Mouse (Mus musculus) midbrain, embryonic 14.5 days (tissue): ENCODE measurements around the gene Sh3rf3. TPM values are rescaled to one million over a fixed set of nuclear protein-coding genes. Genes with fewer than 3 reads are reported as not detected.

Experiments used
- ATAC-seq: fragments of 200-750 bp; cut with Nextera tagmentation; 2 replicates; pipeline ENCODE4 v1.8.0; 2017; ENCODE audit warnings: moderate number of reproducible peaks, moderate library complexity; ENCODE audit not compliant: low FRiP score, low TSS enrichment
- DNase-seq: peaks from one replicate; pipeline ENCODE4 v3.0.0-alpha.2; 2015
- H3K27ac ChIP-seq: fragments of 300-500 bp; sonication (generic); replicated peaks from 2 replicates; pipeline ENCODE4 v1.5.1; 2014; ENCODE audit warnings: mild to moderate bottlenecking, low read depth, low read length, moderate library complexity
- H3K27me3 ChIP-seq: fragments of 300-500 bp; sonication (generic); 2 replicates; pipeline ENCODE4 v1.6.1; 2014; ENCODE audit warnings: low read length, control low read depth, mixed read lengths; ENCODE audit not compliant: control insufficient read depth, insufficient read depth
- H3K36me3 ChIP-seq: fragments of 300-500 bp; sonication (generic); 2 replicates; pipeline ENCODE4 v1.6.1; 2014; ENCODE audit warnings: low read length, control low read depth; ENCODE audit not compliant: control insufficient read depth, insufficient read depth
- H3K4me1 ChIP-seq: fragments of 300-500 bp; sonication (generic); 2 replicates; pipeline ENCODE4 v1.6.1; 2014; ENCODE audit warnings: mild to moderate bottlenecking, antibody characterized with exemption, low read length, control low read depth; ENCODE audit not compliant: control insufficient read depth, insufficient read depth
- H3K4me2 ChIP-seq: fragments of 300-500 bp; sonication (generic); 2 replicates; pipeline ENCODE4 v1.6.1; 2014; ENCODE audit warnings: mild to moderate bottlenecking, low read length, moderate library complexity
- H3K4me3 ChIP-seq: fragments of 300-500 bp; sonication (generic); replicated peaks from 2 replicates; pipeline ENCODE4 v1.5.1; 2014; ENCODE audit warnings: low read depth, low read length
- H3K9ac ChIP-seq: fragments of 300-500 bp; sonication (generic); replicated peaks from 2 replicates; pipeline ENCODE4 v1.6.1; 2014; ENCODE audit warnings: mild to moderate bottlenecking, low read length, moderate library complexity
- H3K9me3 ChIP-seq: fragments of 300-500 bp; sonication (generic); 2 replicates; pipeline ENCODE4 v1.6.1; 2016; ENCODE audit warnings: low read length, control low read depth, mixed read lengths; ENCODE audit not compliant: control insufficient read depth
- WGBS: fragments of 180-500 bp; shearing (Covaris S2); extraction: QIAGEN DNeasy Blood & Tissue Kit; methylation state at CpG from one replicate; pipeline ENCODE4 v1.1.7; 2014; 5-methylcytosine and 5-hydroxymethylcytosine counted together
- polyA plus RNA-seq: library from polyadenylated mRNA; unstranded; fragments of >200 nt; fragmentation: Nextera tagmentation; extraction: Ambion mirVana; gene quantifications from 2 replicates; pipeline ENCODE4 v1.2.1, GENCODE M21; 2014

Gene Sh3rf3
- polyA plus RNA-seq, 1 experiment from 2014 or later, result 2.4 TPM

- Histone ChIP-seq H3K4me1 (no peaks in the 10 kb centered on the region), H3K9me3 (no peaks in the 10 kb centered on the region), H3K36me3 (no peaks in the 10 kb centered on the region), H3K27ac (no peak overlapping the region), H3K9ac (no peak overlapping the region), H3K4me3 (no peak overlapping the region), H3K4me2 (no peak overlapping the region), H3K27me3 (no peaks in the 10 kb centered on the region)
- WGBS, result 97% methylated on average over 1 of the region's 1 CpGs
- ATAC-seq (no peak), DNase-seq (no peak)
Observed at GRCm38 (mm10) chr10:58972115-58972514, 159.0 kb downstream of the Sh3rf3 start.

GRCm38 (mm10) chr10:58974138-58974537 lies 161.0 kb downstream of the Sh3rf3 start:
- Histone ChIP-seq H3K9ac (no peak overlapping the region), H3K4me3 (no peak overlapping the region), H3K4me2 (no peak overlapping the region), H3K27ac (no peak overlapping the region), H3K27me3 (no peaks in the 10 kb centered on the region), H3K4me1 (0 out of 2 replicates have a peak, but pooled peaks cover 3% of the 10 kb centered on the region), H3K9me3 (no peaks in the 10 kb centered on the region), H3K36me3 (no peaks in the 10 kb centered on the region)
- ATAC-seq, result no peak
- 85% methylated on average over 5 of the region's 5 CpGs for WGBS
- no peak for DNase-seq

- Histone ChIP-seq H3K27ac (no peak overlapping the region), H3K9me3 (no peaks in the 10 kb centered on the region), H3K4me2 (no peak overlapping the region), H3K36me3 (no peaks in the 10 kb centered on the region), H3K4me3 (no peak overlapping the region), H3K27me3 (no peaks in the 10 kb centered on the region), H3K9ac (no peak overlapping the region), H3K4me1 (peaks cover 12% of the 10 kb centered on the region; the same call in 1 of the 2 replicates)
- peak; percentile 56 for DNase-seq
- 26% methylated on average over 7 of the region's 7 CpGs for WGBS
- ATAC-seq, result no peak
Observed at GRCm38 (mm10) chr10:58979320-58979959, 166.3 kb downstream of the Sh3rf3 start.

- DNase-seq (peak; percentile 4), ATAC-seq (no peak)
- Histone ChIP-seq H3K4me3 (no peak overlapping the region), H3K4me2 (no peak overlapping the region), H3K4me1 (peaks cover 12% of the 10 kb centered on the region; the same call in 1 of the 2 replicates), H3K36me3 (no peaks in the 10 kb centered on the region), H3K27ac (no peak overlapping the region), H3K9me3 (no peaks in the 10 kb centered on the region), H3K9ac (no peak overlapping the region), H3K27me3 (no peaks in the 10 kb centered on the region)
- WGBS, result 85% methylated on average over 9 of the region's 9 CpGs
Observed at GRCm38 (mm10) chr10:58981674-58982329, 168.6 kb downstream of the Sh3rf3 start.

GRCm38 (mm10) chr10:58982546-58983154 lies 169.5 kb downstream of the Sh3rf3 start:
- Histone ChIP-seq H3K9ac (no peak overlapping the region), H3K36me3 (no peaks in the 10 kb centered on the region), H3K4me1 (peaks cover 12% of the 10 kb centered on the region; the same call in 1 of the 2 replicates), H3K27ac (no peak overlapping the region), H3K27me3 (no peaks in the 10 kb centered on the region), H3K9me3 (no peaks in the 10 kb centered on the region), H3K4me3 (no peak overlapping the region), H3K4me2 (no peak overlapping the region)
- 40% methylated on average over 5 of the region's 5 CpGs for WGBS
- DNase-seq, result peak; percentile 42
- ATAC-seq, result no peak

- H3K27me3 ChIP-seq, result no peaks in the 10 kb centered on the region
- DNase-seq, result no peak
- no peaks in the 10 kb centered on the region for H3K9me3 ChIP-seq
- WGBS, result 82% methylated on average over 3 of the region's 3 CpGs
- no peak overlapping the region for H3K27ac ChIP-seq
- no peak for ATAC-seq
- H3K4me2 ChIP-seq, result no peak overlapping the region
- no peaks in the 10 kb centered on the region for H3K36me3 ChIP-seq
- no peak overlapping the region for H3K4me3 ChIP-seq
- no peaks in the 10 kb centered on the region for H3K4me1 ChIP-seq
- no peak overlapping the region for H3K9ac ChIP-seq
Observed at GRCm38 (mm10) chr10:58991611-58992010, 178.5 kb downstream of the Sh3rf3 start.

GRCm38 (mm10) chr10:58994726-58995125 lies 181.6 kb downstream of the Sh3rf3 start:
- Histone ChIP-seq H3K27ac (no peak overlapping the region), H3K9me3 (no peaks in the 10 kb centered on the region), H3K4me1 (no peaks in the 10 kb centered on the region), H3K4me3 (no peak overlapping the region), H3K36me3 (no peaks in the 10 kb centered on the region), H3K4me2 (no peak overlapping the region), H3K9ac (no peak overlapping the region), H3K27me3 (no peaks in the 10 kb centered on the region)
- no peak for DNase-seq
- WGBS, result 90% methylated on average over 2 of the region's 2 CpGs
- ATAC-seq, result no peak

GRCm38 (mm10) chr10:58995132-58995531 lies 182.0 kb downstream of the Sh3rf3 start:
- H3K4me3 ChIP-seq, result no peak overlapping the region
- DNase-seq (no peak), ATAC-seq (no peak)
- whole genome bisulfite sequencing, result 73% methylated on average over 3 of the region's 3 CpGs
- no peak overlapping the region for H3K9ac ChIP-seq
- H3K36me3 ChIP-seq, result no peaks in the 10 kb centered on the region
- no peaks in the 10 kb centered on the region for H3K27me3 ChIP-seq
- no peaks in the 10 kb centered on the region for H3K4me1 ChIP-seq
- no peak overlapping the region for H3K27ac ChIP-seq
- no peaks in the 10 kb centered on the region for H3K9me3 ChIP-seq
- no peak overlapping the region for H3K4me2 ChIP-seq
